Mouse (Mus musculus) lung, adult 2 months (tissue): Measurements from ENCODE around the gene Elane.
"Not testable (repeated sequence)": the region's sequence is repeated elsewhere in the genome, so short reads cannot be mapped to it uniquely, and the experiment has no call there.

Source experiments
- CTCF ChIP-seq: fragments of 200-500 bp; IDR thresholded peaks from 2 replicates; pipeline ENCODE4 v1.5.1; 2011; ENCODE audit warnings: mild to moderate bottlenecking, low read length, control low read depth; ENCODE audit not compliant: insufficient read depth
- POLR2A ChIP-seq: fragments of 200-500 bp; IDR thresholded peaks from 2 replicates; pipeline ENCODE4 v1.6.1; 2011; ENCODE audit warnings: low read depth, mild to moderate bottlenecking, control low read depth, low read length, borderline replicate concordance; ENCODE audit errors: extremely low read depth

- not testable (repeated sequence) for TF ChIP-seq CTCF, POLR2A
These were observed 1.1 kb upstream of the Elane start for GRCm38 (mm10) chr10:79884938-79885337.
